Mouse (Mus musculus) olfactory bulb, adult 2 months (tissue): ENCODE measurements around the gene Igsf21. TPM values are rescaled to one million over a fixed set of nuclear protein-coding genes. Genes with fewer than 3 reads are reported as not detected.

ENCODE experiments used
- H3K27ac ChIP-seq: fragments of 200-500 bp; 2 replicates; pipeline ENCODE4 v1.5.1; 2012; ENCODE audit warnings: low read depth, low read length; ENCODE audit not compliant: insufficient read depth
- H3K4me1 ChIP-seq: fragments of 200-500 bp; 2 replicates; pipeline ENCODE4 v1.6.1; 2012; ENCODE audit warnings: low read length; ENCODE audit not compliant: control insufficient read depth, insufficient read depth
- H3K4me3 ChIP-seq: fragments of 200-500 bp; 2 replicates; pipeline ENCODE4 v1.5.1; 2012; ENCODE audit warnings: mild to moderate bottlenecking, low read depth, low read length, moderate library complexity; ENCODE audit not compliant: insufficient read depth
- CTCF ChIP-seq: fragments of 200-500 bp; IDR thresholded peaks from 2 replicates; pipeline ENCODE4 v1.5.1; 2012; ENCODE audit warnings: low read depth, mild to moderate bottlenecking, low read length, moderate library complexity; ENCODE audit not compliant: insufficient read depth
- POLR2A ChIP-seq: fragments of 200-500 bp; IDR thresholded peaks from 2 replicates; pipeline ENCODE4 v1.6.1; 2012; ENCODE audit warnings: mild to moderate bottlenecking, low read depth, low read length, moderate library complexity; ENCODE audit not compliant: insufficient read depth
- WGBS: fragments of 180-500 bp; shearing (Covaris S2); methylation state at CpG from one replicate; pipeline ENCODE4 v1.1.7; 2018; 5-methylcytosine and 5-hydroxymethylcytosine counted together
- polyA plus RNA-seq: library from polyadenylated mRNA; stranded (reverse); fragments of >200 nt; gene quantifications from 2 replicates; pipeline ENCODE4 v1.2.4, GENCODE M21; 2012; ENCODE audit warnings: low replicate concordance; ENCODE audit not compliant: missing spikeins, insufficient read depth, insufficient read length

Gene Igsf21
- polyA plus RNA-seq, 1 experiment, result not detected

- 40% methylated on average over 16 of the region's 16 CpGs for WGBS
Measured at GRCm38 (mm10) chr4:140243231-140243630, 3.4 kb downstream of the Igsf21 start.

DNA sequence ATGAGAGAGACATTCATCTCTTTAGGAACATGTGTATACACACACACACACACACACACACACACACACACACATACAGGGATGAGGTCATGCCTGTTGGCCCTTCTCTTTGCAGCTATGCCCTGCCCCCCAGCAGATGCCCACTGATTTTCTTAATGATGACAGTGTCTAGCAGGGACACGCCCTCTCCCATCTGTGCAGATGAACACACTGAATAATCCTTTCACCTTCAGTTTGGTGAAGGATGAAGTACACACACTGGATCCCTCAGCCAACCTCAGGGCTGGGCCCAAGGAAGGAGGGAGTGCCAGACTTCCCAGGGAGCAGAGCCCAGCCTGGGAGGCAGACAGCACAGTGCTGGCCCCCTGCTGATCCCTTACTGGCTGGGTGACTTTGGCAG is 4.3 kb downstream of the Igsf21 start:
- no peak for TF ChIP-seq CTCF
- TF ChIP-seq POLR2A, result no peak
- Histone ChIP-seq H3K4me3 (no peak overlapping the region), H3K4me1 (peaks cover 42% of the 10 kb centered on the region), H3K27ac (no peak overlapping the region)
- 73% methylated on average over 1 of the region's 1 CpGs for WGBS

More at GRCm38 (mm10) chr4:140243231-140243630, 3.4 kb downstream of the Igsf21 start:
- no peak overlapping the region for H3K27ac ChIP-seq
- H3K4me3 ChIP-seq, result peak overlapping the region; percentile 18; the same call in 1 of the 2 replicates
- H3K4me1 ChIP-seq, result peaks cover 38% of the 10 kb centered on the region
- no peak for TF ChIP-seq POLR2A
- no peak for TF ChIP-seq CTCF

DNA sequence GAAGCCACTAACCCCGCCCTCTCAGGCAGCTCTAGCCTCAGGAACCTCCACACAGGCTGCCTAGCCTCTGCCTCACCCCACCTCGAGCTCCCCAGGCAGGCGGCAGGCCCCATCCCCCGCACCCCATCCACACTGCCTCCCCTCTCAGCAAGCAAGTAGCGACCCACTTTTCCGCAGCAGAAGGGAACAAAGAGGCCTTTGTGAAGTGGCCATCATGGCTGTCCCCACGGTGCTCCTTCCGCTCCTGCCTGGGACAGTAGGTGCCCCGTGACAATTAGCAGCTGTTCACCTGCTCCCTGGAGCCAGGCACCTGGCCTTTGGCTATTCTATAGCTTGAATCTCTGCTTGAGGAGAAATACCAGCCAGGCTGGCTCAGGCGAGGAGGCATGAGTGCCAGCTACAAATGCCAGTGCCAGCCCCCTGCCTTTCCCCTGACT is 9.3 kb downstream of the Igsf21 start:
- no peak for TF ChIP-seq CTCF
- TF ChIP-seq POLR2A, result no peak
- WGBS, result 32% methylated on average over 10 of the region's 10 CpGs
- Histone ChIP-seq H3K4me3 (no peak overlapping the region), H3K27ac (peak overlapping the region; percentile 59), H3K4me1 (peaks cover 32% of the 10 kb centered on the region)

GRCm38 (mm10) chr4:140235361-140236153 is 11.0 kb downstream of the Igsf21 start:
- TF ChIP-seq CTCF (no peak), POLR2A (no peak)
- Histone ChIP-seq H3K27ac (no peak overlapping the region), H3K4me1 (peaks cover 34% of the 10 kb centered on the region), H3K4me3 (no peak overlapping the region)
- WGBS, result 65% methylated on average over 9 of the region's 9 CpGs

- 57% methylated on average over 18 of the region's 18 CpGs for WGBS
Measured at GRCm38 (mm10) chr4:140234412-140235205, 12.0 kb downstream of the Igsf21 start.

DNA sequence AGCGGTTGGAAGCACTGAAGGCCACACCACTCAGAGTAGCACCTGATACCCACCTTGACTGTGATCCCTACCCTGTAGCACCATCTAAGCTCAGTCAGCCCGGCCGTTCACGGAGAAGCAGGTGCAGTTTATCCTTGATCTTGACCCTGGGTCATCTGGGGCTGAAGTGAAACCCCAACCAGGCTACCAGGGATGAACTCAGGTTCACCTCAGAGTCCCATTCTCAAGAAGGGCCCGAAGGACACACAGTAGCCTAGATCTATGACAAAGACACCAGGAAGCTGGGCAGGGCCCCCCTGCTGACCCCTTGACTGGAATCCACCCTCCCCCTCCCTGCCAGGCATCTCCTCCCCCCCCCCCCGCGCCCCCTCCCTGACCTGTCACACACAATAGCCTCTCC is 18.7 kb downstream of the Igsf21 start:
- no peak for TF ChIP-seq POLR2A
- TF ChIP-seq CTCF, result no peak
- Histone ChIP-seq H3K4me3 (no peak overlapping the region), H3K27ac (no peak overlapping the region), H3K4me1 (peaks cover 60% of the 10 kb centered on the region)
- 73% methylated on average over 7 of the region's 7 CpGs for WGBS

More at GRCm38 (mm10) chr4:140234412-140235205, 12.0 kb downstream of the Igsf21 start:
- no peak overlapping the region for H3K4me3 ChIP-seq
- H3K27ac ChIP-seq, result no peak overlapping the region
- no peak for TF ChIP-seq POLR2A
- no peak for TF ChIP-seq CTCF
- H3K4me1 ChIP-seq, result peaks cover 42% of the 10 kb centered on the region

- no peak overlapping the region for H3K27ac ChIP-seq
- 74% methylated on average over 9 of the region's 9 CpGs for WGBS
- H3K4me3 ChIP-seq, result no peak overlapping the region
- TF ChIP-seq POLR2A (no peak), CTCF (no peak)
- peaks cover 73% of the 10 kb centered on the region for H3K4me1 ChIP-seq
Measured at GRCm38 (mm10) chr4:140225204-140225603, 21.4 kb downstream of the Igsf21 start.

DNA sequence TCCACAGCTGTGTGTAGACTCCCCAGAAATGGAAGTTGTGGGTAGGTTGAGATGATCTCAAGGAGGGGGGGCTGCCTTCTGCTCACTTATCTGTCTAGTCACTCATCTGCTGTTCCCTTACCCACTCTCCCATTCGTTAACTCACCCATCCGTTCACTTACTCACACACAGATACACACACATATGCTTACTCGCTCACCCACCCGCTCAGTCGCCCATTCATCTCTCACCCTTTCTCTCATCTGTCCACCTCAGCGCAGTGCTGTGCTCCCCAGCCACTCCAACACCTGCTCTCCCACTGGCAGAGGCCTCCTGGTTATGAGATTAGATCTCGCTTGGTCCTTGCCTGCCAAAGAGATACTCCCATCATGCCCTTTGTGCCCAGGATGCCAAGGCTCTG is 22.1 kb downstream of the Igsf21 start:
- Histone ChIP-seq H3K27ac (no peak overlapping the region), H3K4me3 (no peak overlapping the region), H3K4me1 (peaks cover 71% of the 10 kb centered on the region)
- TF ChIP-seq POLR2A, result no peak
- TF ChIP-seq CTCF, result no peak
- 86% methylated on average over 7 of the region's 7 CpGs for WGBS

- no peak overlapping the region for H3K27ac ChIP-seq
- WGBS, result 69% methylated on average over 12 of the region's 12 CpGs
- no peak for TF ChIP-seq CTCF
- no peak for TF ChIP-seq POLR2A
- peaks cover 70% of the 10 kb centered on the region for H3K4me1 ChIP-seq
- H3K4me3 ChIP-seq, result no peak overlapping the region
Measured at GRCm38 (mm10) chr4:140223067-140223466, 23.5 kb downstream of the Igsf21 start.
